Mouse (Mus musculus): ENCODE measurements around the gene Atp8a2. TPM values are rescaled to one million over a fixed set of nuclear protein-coding genes. Genes with fewer than 3 reads are reported as not detected.

Atp8a2 gene
- polyA plus RNA-seq, 1 experiment = 0.36 TPM

GRCm38 (mm10) chr14:60178571-60178955 is 18.4 kb downstream of the Atp8a2 start:
- Histone ChIP-seq H3K27me3 (replicated peaks; ENCODE audit: control insufficient read depth, insufficient read depth, low read length) (peaks cover 3% of the 10 kb centered on the region; the same call in 1 of the 2 replicates), H3K4me1 (ENCODE audit: control insufficient read depth, insufficient read depth, low read length) (no peaks in the 10 kb centered on the region), H3K4me3 (ENCODE audit: insufficient read depth, low read depth, low read length) (no peak overlapping the region), H3K36me3 (ENCODE audit: control insufficient read depth, insufficient read depth, low read length) (no peaks in the 10 kb centered on the region), H3K27ac (ENCODE audit: insufficient read depth, low read depth, low read length) (no peak overlapping the region)
- WGBS = 44% methylated on average over 2 of the region's 2 CpGs
- no peak for TF ChIP-seq POLR2A (IDR thresholded peaks at IDR 0.05; ENCODE audit: low read depth, low read length)
- TF ChIP-seq CTCF (conservative IDR thresholded peaks at IDR 0.05; ENCODE audit: insufficient read depth, insufficient read length, low read depth, low read length) = no peak
- DNase-seq = no peak

GRCm38 (mm10) chr14:60177614-60178570 is 19.1 kb downstream of the Atp8a2 start:
- Histone ChIP-seq H3K27ac (ENCODE audit: insufficient read depth, low read depth, low read length) (no peak overlapping the region), H3K4me1 (ENCODE audit: control insufficient read depth, insufficient read depth, low read length) (no peaks in the 10 kb centered on the region), H3K4me3 (ENCODE audit: insufficient read depth, low read depth, low read length) (peak overlapping the region; percentile 58), H3K36me3 (ENCODE audit: control insufficient read depth, insufficient read depth, low read length) (no peaks in the 10 kb centered on the region), H3K27me3 (replicated peaks; ENCODE audit: control insufficient read depth, insufficient read depth, low read length) (peaks cover 3% of the 10 kb centered on the region; the same call in 1 of the 2 replicates)
- WGBS = 23% methylated on average over 36 of the region's 37 CpGs
- TF ChIP-seq POLR2A (IDR thresholded peaks at IDR 0.05; ENCODE audit: low read depth, low read length) (no peak), CTCF (conservative IDR thresholded peaks at IDR 0.05; ENCODE audit: insufficient read depth, insufficient read length, low read depth, low read length) (no peak)
- DNase-seq = no peak

- DNase-seq = peak; percentile 39
- Histone ChIP-seq H3K27me3 (replicated peaks; ENCODE audit: control insufficient read depth, insufficient read depth, low read length) (peaks cover 3% of the 10 kb centered on the region; the same call in 1 of the 2 replicates), H3K27ac (ENCODE audit: insufficient read depth, low read depth, low read length) (no peak overlapping the region), H3K4me3 (ENCODE audit: insufficient read depth, low read depth, low read length) (peak overlapping the region; percentile 58), H3K4me1 (ENCODE audit: control insufficient read depth, insufficient read depth, low read length) (no peaks in the 10 kb centered on the region), H3K36me3 (ENCODE audit: control insufficient read depth, insufficient read depth, low read length) (no peaks in the 10 kb centered on the region)
- TF ChIP-seq POLR2A (IDR thresholded peaks at IDR 0.05; ENCODE audit: low read depth, low read length) (no peak), CTCF (conservative IDR thresholded peaks at IDR 0.05; ENCODE audit: insufficient read depth, insufficient read length, low read depth, low read length) (no peak)
- 1% methylated on average over 84 of the region's 84 CpGs for WGBS
Measured at GRCm38 (mm10) chr14:60176891-60177613, 19.9 kb downstream of the Atp8a2 start.

DNA sequence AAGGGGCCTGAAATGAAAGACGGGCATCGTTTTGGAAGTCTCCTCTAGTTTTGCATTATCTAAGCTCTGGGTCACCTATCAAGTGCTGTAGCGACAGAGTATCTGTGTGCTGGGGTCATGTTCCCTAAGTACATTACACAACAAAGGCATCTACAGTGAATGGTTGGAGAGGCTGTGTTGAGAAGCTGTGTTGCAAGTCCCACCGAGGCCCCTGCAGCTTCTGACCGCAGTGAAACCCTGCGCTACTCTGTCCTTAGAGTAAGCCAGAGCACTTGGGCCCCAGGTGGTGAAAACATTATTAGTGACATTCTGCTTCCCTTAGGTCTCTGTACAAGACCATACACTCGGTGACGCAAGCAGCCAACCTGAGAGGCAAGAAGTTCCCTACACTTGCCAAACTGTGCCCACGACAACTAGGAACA is 20.5 kb downstream of the Atp8a2 start:
- no peak for DNase-seq
- H3K27ac ChIP-seq (ENCODE audit: insufficient read depth, low read depth, low read length) = no peak overlapping the region
- 52% methylated on average over 9 of the region's 9 CpGs for WGBS
- H3K4me1 ChIP-seq (ENCODE audit: control insufficient read depth, insufficient read depth, low read length) = no peaks in the 10 kb centered on the region
- TF ChIP-seq POLR2A (IDR thresholded peaks at IDR 0.05; ENCODE audit: low read depth, low read length) (no peak), CTCF (conservative IDR thresholded peaks at IDR 0.05; ENCODE audit: insufficient read depth, insufficient read length, low read depth, low read length) (no peak)
- H3K36me3 ChIP-seq (ENCODE audit: control insufficient read depth, insufficient read depth, low read length) = no peaks in the 10 kb centered on the region
- H3K27me3 ChIP-seq (replicated peaks; ENCODE audit: control insufficient read depth, insufficient read depth, low read length) = peaks cover 3% of the 10 kb centered on the region; the same call in 1 of the 2 replicates
- peak overlapping the region; percentile 58; the same call in 1 of the 2 replicates for H3K4me3 ChIP-seq (ENCODE audit: insufficient read depth, low read depth, low read length)

- no peak for TF ChIP-seq POLR2A (IDR thresholded peaks at IDR 0.05; ENCODE audit: low read depth, low read length)
- Histone ChIP-seq H3K4me1 (ENCODE audit: control insufficient read depth, insufficient read depth, low read length) (no peaks in the 10 kb centered on the region), H3K4me3 (ENCODE audit: insufficient read depth, low read depth, low read length) (no peak overlapping the region), H3K27ac (ENCODE audit: insufficient read depth, low read depth, low read length) (no peak overlapping the region), H3K27me3 (replicated peaks; ENCODE audit: control insufficient read depth, insufficient read depth, low read length) (peaks cover 1% of the 10 kb centered on the region; the same call in 1 of the 2 replicates), H3K36me3 (ENCODE audit: control insufficient read depth, insufficient read depth, low read length) (no peaks in the 10 kb centered on the region)
- WGBS = 50% methylated on average over 12 of the region's 12 CpGs
- no peak for DNase-seq
Measured at GRCm38 (mm10) chr14:60172286-60173055, 24.5 kb downstream of the Atp8a2 start.

GRCm38 (mm10) chr14:60170845-60171610 is 26.0 kb downstream of the Atp8a2 start:
- H3K27ac ChIP-seq (ENCODE audit: insufficient read depth, low read depth, low read length) = no peak overlapping the region
- TF ChIP-seq CTCF (conservative IDR thresholded peaks at IDR 0.05; ENCODE audit: insufficient read depth, insufficient read length, low read depth, low read length) (no peak), POLR2A (IDR thresholded peaks at IDR 0.05; ENCODE audit: low read depth, low read length) (no peak)
- no peaks in the 10 kb centered on the region for H3K36me3 ChIP-seq (ENCODE audit: control insufficient read depth, insufficient read depth, low read length)
- no peak overlapping the region for H3K4me3 ChIP-seq (ENCODE audit: insufficient read depth, low read depth, low read length)
- H3K4me1 ChIP-seq (ENCODE audit: control insufficient read depth, insufficient read depth, low read length) = no peaks in the 10 kb centered on the region
- 63% methylated on average over 16 of the region's 16 CpGs for WGBS
- DNase-seq = no peak
- no peaks in the 10 kb centered on the region for H3K27me3 ChIP-seq (replicated peaks; ENCODE audit: control insufficient read depth, insufficient read depth, low read length)

All from kidney, adult 2 months (tissue).